Mouse (Mus musculus): ENCODE data around the gene 9530053A07Rik.

DNA sequence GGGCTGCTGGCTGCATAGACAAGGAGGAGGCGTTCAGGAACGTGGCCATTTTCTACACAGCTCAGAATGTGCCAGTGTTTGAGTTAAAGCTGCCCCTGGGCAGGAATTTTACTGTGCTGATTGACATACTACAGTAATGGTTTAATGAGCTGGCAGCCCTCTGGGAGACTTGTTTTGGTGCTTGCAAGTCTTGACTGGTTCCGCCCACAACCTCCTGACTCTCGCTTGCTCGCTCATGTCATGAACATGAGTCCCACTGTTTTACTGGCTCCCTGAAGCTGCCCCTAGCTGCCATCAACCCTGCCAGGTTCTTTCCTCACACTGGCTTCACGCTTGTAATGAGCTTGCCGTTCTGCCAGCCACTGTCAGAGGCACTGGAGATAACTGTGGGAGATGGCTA, 45.1 kb upstream of the 9530053A07Rik start:
- TF ChIP-seq CTCF (IDR thresholded peaks at IDR 0.05; ENCODE audit: control insufficient read depth, insufficient read depth, insufficient replicate concordance, low read depth, low read length) = no peak
- no peak for TF ChIP-seq POLR2A (IDR thresholded peaks at IDR 0.05; ENCODE audit: control insufficient read depth, low read depth, low read length)

All from testis, adult 2 months (tissue).